Mouse (Mus musculus) liver, adult 2 months (tissue): ENCODE measurements around the gene Rap2a. TPM values are rescaled to one million over a fixed set of nuclear protein-coding genes. Genes with fewer than 3 reads are reported as not detected.

Experiments
- DNase-seq: peaks from one replicate; pipeline ENCODE4 v3.0.0-alpha.2; 2011; ENCODE audit warnings: low read depth, low spot score; ENCODE audit errors: extremely low read depth
- H3K27ac ChIP-seq: fragments of 200-500 bp; replicated peaks from 2 replicates; pipeline ENCODE4 v1.5.1; 2012; ENCODE audit warnings: low read depth, mild to moderate bottlenecking, control low read depth, inconsistent platforms, low read length; ENCODE audit not compliant: insufficient read depth
- H3K27me3 ChIP-seq: fragments of 200-500 bp; 2 replicates; pipeline ENCODE4 v1.6.1; 2012; ENCODE audit warnings: mild to moderate bottlenecking, moderate library complexity, low read length, inconsistent platforms; ENCODE audit not compliant: control insufficient read depth, insufficient read depth
- H3K36me3 ChIP-seq: fragments of 200-500 bp; 2 replicates; pipeline ENCODE4 v1.6.1; 2012; ENCODE audit warnings: low read length, inconsistent platforms; ENCODE audit not compliant: control insufficient read depth, insufficient read depth
- H3K4me1 ChIP-seq: fragments of 200-500 bp; 2 replicates; pipeline ENCODE4 v1.6.1; 2011; ENCODE audit warnings: low read length; ENCODE audit not compliant: control insufficient read depth, insufficient read depth
- H3K4me3 ChIP-seq: fragments of 200-500 bp; 2 replicates; pipeline ENCODE4 v1.5.1; 2011; ENCODE audit warnings: low read depth, mild to moderate bottlenecking, control low read depth, low read length, moderate library complexity; ENCODE audit not compliant: insufficient read depth
- H3K79me2 ChIP-seq: fragments of 200-500 bp; 2 replicates; pipeline ENCODE4 v1.6.1; 2012; ENCODE audit warnings: inconsistent platforms, mild to moderate bottlenecking, low read length, moderate library complexity; ENCODE audit not compliant: control insufficient read depth, insufficient read depth
- H3K9ac ChIP-seq: fragments of 200-500 bp; 2 replicates; pipeline ENCODE4 v1.6.1; 2012; ENCODE audit warnings: low read depth, mild to moderate bottlenecking, control low read depth, inconsistent platforms, low read length
- CTCF ChIP-seq: fragments of 200-500 bp; IDR thresholded peaks from 2 replicates; pipeline ENCODE4 v1.5.1; 2011; ENCODE audit warnings: low read depth, low read length, control low read depth
- POLR2A ChIP-seq: fragments of 200-500 bp; IDR thresholded peaks from 2 replicates; pipeline ENCODE4 v1.6.1; 2011; ENCODE audit warnings: low read length, control low read depth; ENCODE audit not compliant: insufficient read depth; ENCODE audit errors: extremely low read depth
- WGBS: fragments of 180-500 bp; shearing (Covaris S2); methylation state at CpG from one replicate; pipeline ENCODE4 v1.1.7; 2018; 5-methylcytosine and 5-hydroxymethylcytosine counted together
- polyA plus RNA-seq: library from polyadenylated mRNA; depleted of rRNA; stranded (reverse); fragments of >200 nt; gene quantifications from 2 replicates; pipeline ENCODE4 v1.2.3, GENCODE M21; 2012
- total RNA-seq: library from RNA; depleted of rRNA; stranded (reverse); fragments of >200 nt; gene quantifications from 2 replicates; pipeline ENCODE4 v1.2.3, GENCODE M21; 2014

The Rap2a gene
- total and polyA plus RNA-seq, 2 experiments: 7.4 to 10.7 TPM

DNA sequence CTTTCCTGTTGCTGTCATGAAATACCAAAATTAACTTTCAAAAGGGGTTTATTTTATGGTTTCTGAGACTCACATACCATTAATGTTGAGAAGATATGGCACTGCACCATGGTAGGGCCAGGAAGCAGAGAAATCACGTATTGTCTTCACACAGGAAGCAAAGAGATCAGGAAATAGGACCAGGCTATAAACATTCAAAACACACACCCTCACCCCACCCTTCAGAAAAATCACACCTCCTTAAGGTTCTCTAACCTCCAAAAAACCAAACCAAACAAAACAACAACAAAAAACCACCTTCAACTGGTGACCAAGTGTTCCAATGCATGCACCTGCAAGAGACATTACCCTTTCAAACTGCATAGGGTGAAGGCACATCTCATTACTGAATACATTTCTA, 41.7 kb downstream of the Rap2a start:
- no peak overlapping the region for H3K9ac ChIP-seq
- 83% methylated on average over 1 of the region's 1 CpGs for WGBS
- no peak overlapping the region for H3K4me3 ChIP-seq
- H3K79me2 ChIP-seq: no peaks in the 10 kb centered on the region
- no peak for DNase-seq
- H3K36me3 ChIP-seq: no peaks in the 10 kb centered on the region
- peaks cover 4% of the 10 kb centered on the region for H3K4me1 ChIP-seq
- no peak for TF ChIP-seq POLR2A
- no peak for TF ChIP-seq CTCF
- H3K27me3 ChIP-seq: no peaks in the 10 kb centered on the region
- no peak overlapping the region for H3K27ac ChIP-seq

GRCm38 (mm10) chr14:120520843-120521242, 42.6 kb downstream of the Rap2a start:
- TF ChIP-seq POLR2A: no peak
- no peak for TF ChIP-seq CTCF

DNA sequence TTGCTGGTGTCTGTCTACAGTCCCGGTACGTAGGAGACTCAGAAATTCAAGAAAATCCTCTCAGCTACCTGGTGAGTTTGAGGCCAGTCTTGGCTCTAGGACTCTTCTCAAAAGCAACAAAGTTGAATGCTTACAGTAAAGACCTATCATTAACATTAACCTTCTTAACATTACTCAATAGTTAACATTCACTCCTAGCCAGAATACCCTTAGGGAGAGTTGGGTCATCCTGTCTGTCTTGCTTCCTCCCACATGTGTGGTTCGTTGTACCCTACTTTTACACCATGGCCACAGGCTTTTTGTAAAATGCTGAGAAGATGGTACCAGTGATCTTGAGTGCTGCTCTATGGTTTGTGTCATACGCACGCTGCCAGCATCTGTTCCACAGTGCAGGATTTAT, 45.1 kb downstream of the Rap2a start:
- Histone ChIP-seq H3K27ac (no peak overlapping the region), H3K27me3 (no peaks in the 10 kb centered on the region), H3K4me3 (no peak overlapping the region), H3K36me3 (no peaks in the 10 kb centered on the region), H3K9ac (no peak overlapping the region), H3K4me1 (no peaks in the 10 kb centered on the region), H3K79me2 (no peaks in the 10 kb centered on the region)
- TF ChIP-seq CTCF (no peak), POLR2A (no peak)
- WGBS: 96% methylated on average over 5 of the region's 5 CpGs
- DNase-seq: no peak

More at GRCm38 (mm10) chr14:120520843-120521242, 42.6 kb downstream of the Rap2a start:
- Histone ChIP-seq H3K9ac (no peak overlapping the region), H3K27ac (no peak overlapping the region), H3K4me1 (no peaks in the 10 kb centered on the region), H3K27me3 (no peaks in the 10 kb centered on the region), H3K79me2 (no peaks in the 10 kb centered on the region), H3K4me3 (no peak overlapping the region), H3K36me3 (no peaks in the 10 kb centered on the region)
- WGBS: 71% methylated on average over 3 of the region's 3 CpGs
- DNase-seq: no peak

DNA sequence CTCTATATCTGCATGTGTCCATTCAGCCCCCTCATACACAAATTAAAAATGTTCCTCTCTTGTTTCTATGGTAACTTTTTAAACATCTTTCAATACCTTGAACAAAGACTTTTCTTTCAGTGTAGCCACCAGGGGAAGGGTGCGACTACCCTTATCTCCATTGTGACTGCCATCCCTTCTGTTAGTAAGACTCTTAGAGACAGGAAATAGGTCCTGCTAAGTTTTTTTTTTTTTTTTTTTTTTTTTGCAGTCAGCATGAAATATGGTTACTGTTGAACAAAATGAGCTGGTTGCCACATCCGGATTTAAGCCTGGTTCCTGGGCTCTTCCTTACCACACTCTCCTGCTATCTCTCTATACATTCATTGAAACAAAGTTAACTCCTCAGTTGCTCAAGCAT, 47.4 kb downstream of the Rap2a start:
- Histone ChIP-seq H3K9ac (no peak overlapping the region), H3K4me3 (no peak overlapping the region), H3K36me3 (no peaks in the 10 kb centered on the region), H3K4me1 (no peaks in the 10 kb centered on the region), H3K79me2 (no peaks in the 10 kb centered on the region), H3K27me3 (no peaks in the 10 kb centered on the region), H3K27ac (no peak overlapping the region)
- DNase-seq: no peak
- no peak for TF ChIP-seq CTCF
- no peak for TF ChIP-seq POLR2A
- 79% methylated on average over 2 of the region's 2 CpGs for WGBS

DNA sequence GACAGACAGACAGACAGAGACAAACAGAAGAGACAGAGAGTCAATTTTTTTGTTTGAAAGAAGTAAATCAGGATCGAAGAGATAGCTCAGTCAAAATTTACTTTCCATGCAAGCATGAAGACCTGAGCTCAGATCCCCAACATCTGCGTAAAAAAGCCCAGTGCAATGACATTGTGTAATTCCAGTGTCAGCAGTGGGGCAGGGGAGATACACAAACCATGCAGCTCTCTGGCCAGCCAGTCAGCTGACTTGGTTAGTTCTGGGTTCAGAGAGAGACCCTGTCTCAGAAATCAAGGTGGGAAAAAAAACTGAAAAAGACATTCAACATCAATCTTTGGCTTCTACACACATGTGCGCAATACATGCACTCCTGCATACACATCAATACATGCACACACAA, 55.1 kb downstream of the Rap2a start:
- Histone ChIP-seq H3K27me3 (no peaks in the 10 kb centered on the region), H3K27ac (no peak overlapping the region), H3K4me1 (peaks cover 10% of the 10 kb centered on the region), H3K4me3 (no peak overlapping the region), H3K36me3 (no peaks in the 10 kb centered on the region), H3K9ac (no peak overlapping the region), H3K79me2 (no peaks in the 10 kb centered on the region)
- TF ChIP-seq POLR2A (no peak), CTCF (no peak)
- WGBS: 46% methylated on average over 3 of the region's 3 CpGs
- peak; percentile 46 for DNase-seq

GRCm38 (mm10) chr14:120534841-120535271, 56.6 kb downstream of the Rap2a start:
- WGBS: 60% methylated on average over 3 of the region's 3 CpGs
- Histone ChIP-seq H3K4me3 (no peak overlapping the region), H3K27ac (peak overlapping the region; percentile 51), H3K27me3 (no peaks in the 10 kb centered on the region), H3K9ac (no peak overlapping the region), H3K79me2 (no peaks in the 10 kb centered on the region), H3K36me3 (no peaks in the 10 kb centered on the region), H3K4me1 (peaks cover 13% of the 10 kb centered on the region)
- TF ChIP-seq POLR2A: no peak
- TF ChIP-seq CTCF: no peak
- no peak for DNase-seq
